Comparison of ENCODE assay signal across 12 mouse cellular contexts in the genomic region with DNA sequence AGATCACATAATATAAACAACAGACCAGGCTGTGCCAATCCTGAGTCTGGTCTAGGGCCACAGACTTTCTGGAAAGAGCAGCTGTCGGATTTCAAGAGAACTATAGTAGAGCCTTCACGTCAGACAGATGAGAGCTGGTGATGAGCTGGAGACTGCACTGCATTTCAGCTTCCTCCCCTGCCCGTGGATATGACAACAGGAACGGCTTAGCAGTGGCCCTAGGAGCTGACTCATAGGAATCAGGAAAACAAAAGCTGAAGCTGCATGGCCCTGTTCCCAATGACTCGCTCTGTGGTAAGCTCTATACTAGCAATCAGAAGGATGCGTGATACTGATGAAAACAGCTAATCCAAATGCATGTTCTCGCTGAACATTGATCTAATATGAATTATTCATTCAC. TPM values are rescaled to one million over a fixed set of nuclear protein-coding genes. Genes with fewer than 3 reads are reported as not detected.
DNase-seq lines count a peak whose midpoint lies in the region; ATAC-seq and TF ChIP-seq lines count a peak whose summit lies in the region.
"Had no signal": no experiment of that assay in that cellular context is flagged by ENCODE, and none has a peak within 500 bp of the region (broad histone marks: within the 10 kb centered on the region; RNA-seq: fewer than 3 reads in every experiment).

No protein-coding gene starts in this region.

- H3K9ac ChIP-seq in limb, embryonic 13.5 days: no peak overlapping the region
- no peak overlapping the region for H3K9ac ChIP-seq in ES-E14 (ENCODE audit: insufficient read depth, low read depth, low read length, poor library complexity, severe bottlenecking)
- H3K9ac ChIP-seq: limb, embryonic 15.5 days had no signal

- H3K27me3 ChIP-seq in limb, embryonic 13.5 days: no peaks in the 10 kb centered on the region
- no peaks in the 10 kb centered on the region for H3K27me3 ChIP-seq in limb, embryonic 10.5 days (ENCODE audit: low read depth, poor library complexity, severe bottlenecking)
- no peaks in the 10 kb centered on the region for H3K27me3 ChIP-seq in Patski
- H3K27me3 ChIP-seq in thymus, adult 2 months (ENCODE audit: control insufficient read depth, insufficient read depth, low read length): no peaks in the 10 kb centered on the region
- H3K27me3 ChIP-seq: limb, embryonic 15.5 days had no signal

- H3K36me3 ChIP-seq in limb, embryonic 13.5 days: peaks cover 27% of the 10 kb centered on the region
- H3K36me3 ChIP-seq in limb, embryonic 10.5 days: peaks cover 42% of the 10 kb centered on the region
- peaks cover 6% of the 10 kb centered on the region for H3K36me3 ChIP-seq in ES-E14 (ENCODE audit: control insufficient read depth, insufficient read depth, low read length, poor library complexity, severe bottlenecking)
- H3K36me3 ChIP-seq in thymus, adult 2 months (ENCODE audit: control insufficient read depth, insufficient read depth, low read length): peaks cover 6% of the 10 kb centered on the region; the same call in 1 of the 2 replicates

- no peak for DNase-seq in limb, embryonic 10.5 days (ENCODE audit: low spot score)
- DNase-seq in ES-E14 (ENCODE audit: low read depth, low spot score): no peak
- peak; percentile 37 for DNase-seq in Patski (ENCODE audit: low read depth, low spot score)
- DNase-seq in spleen, postnatal 10 days (ENCODE audit: low spot score in 2 of 2): no peak
- DNase-seq in thymus, adult 2 months: no peak
- DNase-seq: cerebellum, postnatal 36 days; kidney, postnatal 25 days had no signal

- H3K4me3 ChIP-seq in limb, embryonic 13.5 days: no peak overlapping the region
- no peak overlapping the region for H3K4me3 ChIP-seq in limb, embryonic 10.5 days
- H3K4me3 ChIP-seq in ES-E14 (ENCODE audit: insufficient read depth in 1 of 2, low read depth in 1 of 2, low read length in 2 of 2, poor library complexity in 1 of 2, severe bottlenecking in 1 of 2): no peak overlapping the region
- no peak overlapping the region for H3K4me3 ChIP-seq in thymus, adult 2 months (ENCODE audit: control insufficient read depth, insufficient read depth, low read length)
- H3K4me3 ChIP-seq: limb, embryonic 15.5 days had no signal

- POLR2A ChIA-PET in Patski (lab: Charles Lee): no interaction called here

- no peak overlapping the region for H3K27ac ChIP-seq in limb, embryonic 13.5 days
- H3K27ac ChIP-seq in limb, embryonic 10.5 days: no peak overlapping the region
- H3K27ac ChIP-seq in ES-E14 (ENCODE audit: insufficient read depth, low read depth, low read length, poor library complexity, severe bottlenecking): no peak overlapping the region
- no peak overlapping the region for H3K27ac ChIP-seq in thymus, adult 2 months (ENCODE audit: control insufficient read depth, insufficient read depth, low read length)
- H3K27ac ChIP-seq: limb, embryonic 15.5 days had no signal

- ATAC-seq in limb, embryonic 13.5 days (ENCODE audit: low FRiP score, low read depth): 0 out of 2 replicates have a peak, but pooled peaks have one; percentile 28
- peak; percentile 99 for ATAC-seq in Patski
- ATAC-seq in megakaryocyte progenitor cell, adult 5-6 weeks (replicated peaks; ENCODE audit: poor library complexity): peak; percentile 69; the same call in 1 of the 2 replicates

- no peaks in the 10 kb centered on the region for H3K4me1 ChIP-seq in limb, embryonic 13.5 days
- H3K4me1 ChIP-seq in limb, embryonic 10.5 days: no peaks in the 10 kb centered on the region
- no peaks in the 10 kb centered on the region; a peak in 1 of 4 replicates for H3K4me1 ChIP-seq in ES-E14 (ENCODE audit: control insufficient read depth in 2 of 2, insufficient read depth in 2 of 2, low read length in 2 of 2, poor library complexity in 1 of 2)
- H3K4me1 ChIP-seq in thymus, adult 2 months (replicated peaks; ENCODE audit: control insufficient read depth, insufficient read depth, low read length): no peaks in the 10 kb centered on the region
- H3K4me1 ChIP-seq: limb, embryonic 15.5 days had no signal

- no peaks in the 10 kb centered on the region for H3K9me3 ChIP-seq in limb, embryonic 13.5 days
- no peaks in the 10 kb centered on the region for H3K9me3 ChIP-seq in limb, embryonic 10.5 days (replicated peaks)
- H3K9me3 ChIP-seq in ES-E14 (ENCODE audit: control insufficient read depth, insufficient read depth, low read depth, low read length): no peaks in the 10 kb centered on the region
- H3K9me3 ChIP-seq: limb, embryonic 15.5 days had no signal

- 71% methylated on average over 7 of the region's 7 CpGs for WGBS in limb, embryonic 13.5 days
- 79% methylated on average over 7 of the region's 7 CpGs for WGBS in limb, embryonic 10.5 days
- WGBS in thymus, adult 2 months: 66% methylated on average over 7 of the region's 7 CpGs

- H3K4me2 ChIP-seq in limb, embryonic 13.5 days (replicated peaks): no peak overlapping the region
- H3K4me2 ChIP-seq: limb, embryonic 15.5 days had no signal

- no peak for TF ChIP-seq CTCF in Patski (IDR thresholded peaks at IDR 0.05)
- no peak for TF ChIP-seq CTCF in thymus, adult 2 months (IDR thresholded peaks at IDR 0.05; ENCODE audit: borderline replicate concordance, control insufficient read depth, extremely low read depth, insufficient read depth, low read length, poor library complexity)

- in situ Hi-C loops in ES-E14 (cut with MboI; ENCODE audit: low sequenced_read_pairs in 2 of 2, unreplicated experiment in 2 of 2): no loop called here
- in situ Hi-C loops in Patski (cut with MboI; ENCODE audit: low pct_unique_long_range_greater_than_20kb): no loop called here

- TF ChIP-seq POLR2A in thymus, adult 2 months (IDR thresholded peaks at IDR 0.05; ENCODE audit: control insufficient read depth, extremely low read depth, insufficient read depth, low read length, poor library complexity): no peak

- CTCF ChIA-PET in Patski (lab: Charles Lee): no interaction called here

TF ChIP-seq in ES-E14, 5 proteins besides CTCF, POLR2A, EP300 and RAD21:
- TF ChIP-seq MAFK (IDR thresholded peaks at IDR 0.05; ENCODE audit: insufficient read depth, low read depth, low read length) (0 out of 2 replicates have a peak, but pooled peaks have one; percentile 7), CHD2 (IDR thresholded peaks at IDR 0.05; ENCODE audit: low read depth, low read length) (no peak)

RNA-seq across cellular contexts. Expression of gene Cyp2c55, which starts 33.2 kb away (rescaled TPM):
- polyA plus RNA-seq in limb, embryonic 13.5 days (2015; fragmentation: Nextera tagmentation; extraction: Ambion mirVana): not detected in 2 replicates
- not detected in 2 replicates for polyA plus RNA-seq in limb, embryonic 10.5 days (2016; fragmentation: Nextera tagmentation; extraction: Ambion mirVana)
- total RNA-seq in ES-E14 (2012; rRNA removed): 0.16 and 0.40 TPM in 2 replicates
- polyA plus RNA-seq in Patski (2021): not detected
- not detected in 2 replicates for total RNA-seq in megakaryocyte progenitor cell, adult 5-6 weeks (2015)
- total RNA-seq in megakaryocyte progenitor cell, adult 5-6 weeks (2017): not detected in 2 replicates
- polyA plus RNA-seq in thymus, adult 2 months (2012; rRNA removed): not detected in 2 replicates
- polyA plus RNA-seq: frontal cortex, adult 2 months; limb, embryonic 15.5 days; neural tube, embryonic 11.5 days had no signal

RNA-seq across cellular contexts. Expression of gene Hells, which starts 43.0 kb away (rescaled TPM):
- polyA plus RNA-seq in limb, embryonic 13.5 days (2015; fragmentation: Nextera tagmentation; extraction: Ambion mirVana): 46.5 and 47.4 TPM in 2 replicates
- polyA plus RNA-seq in limb, embryonic 10.5 days (2016; fragmentation: Nextera tagmentation; extraction: Ambion mirVana): 88.9 and 91.6 TPM in 2 replicates
- 132 and 190 TPM in 2 replicates for total RNA-seq in ES-E14 (2012; rRNA removed)
- polyA plus RNA-seq in Patski (2021): 31.0 TPM
- 156 and 172 TPM in 2 replicates for total RNA-seq in megakaryocyte progenitor cell, adult 5-6 weeks (2015)
- 95.7 and 125 TPM in 2 replicates for total RNA-seq in megakaryocyte progenitor cell, adult 5-6 weeks (2017)
- polyA plus RNA-seq in thymus, adult 2 months (2012; rRNA removed): 4.8 and 5.6 TPM in 2 replicates

Comparison
In these comparisons a context has a peak if more than half of its experiments do, and no peak if none do; other contexts are left out.
1. ATAC-seq: peak in every context shown above with its lines; median percentile 99 in Patski; 69 in megakaryocyte progenitor cell, adult 5-6 weeks; 28 in limb, embryonic 13.5 days.